Comparison of ENCODE assay signal across 8 mouse cellular contexts in genomic region chr12:98733776-98734175, GRCm38 (mm10). TPM values are rescaled to one million over a fixed set of nuclear protein-coding genes. Genes with fewer than 3 reads are reported as not detected.
DNase-seq lines count a peak whose midpoint lies in the region; ATAC-seq and TF ChIP-seq lines count a peak whose summit lies in the region.

No protein-coding gene starts in this region.

- no peaks in the 10 kb centered on the region for H3K36me3 ChIP-seq in lung, embryonic 16.5 days (ENCODE audit: control insufficient read depth, insufficient read depth, low read length)
- 0 out of 2 replicates have a peak, but pooled peaks cover 2% of the 10 kb centered on the region for H3K36me3 ChIP-seq in forebrain, embryonic 12.5 days (replicated peaks)
- no peaks in the 10 kb centered on the region for H3K36me3 ChIP-seq in small intestine, adult 2 months (ENCODE audit: control insufficient read depth, insufficient read depth, low read length)

- TF ChIP-seq POLR2A in small intestine, adult 2 months (IDR thresholded peaks at IDR 0.05; ENCODE audit: low read depth, low read length): no peak

- 13% methylated on average over 12 of the region's 12 CpGs for WGBS in lung, embryonic 16.5 days
- 16% methylated on average over 12 of the region's 12 CpGs for WGBS in forebrain, embryonic 12.5 days
- WGBS in small intestine, adult 2 months: 9% methylated on average over 12 of the region's 12 CpGs

- H3K9me3 ChIP-seq in lung, embryonic 16.5 days (ENCODE audit: control insufficient read depth, low read length): no peaks in the 10 kb centered on the region
- no peaks in the 10 kb centered on the region for H3K9me3 ChIP-seq in forebrain, embryonic 12.5 days

- H3K4me3 ChIP-seq in lung, embryonic 16.5 days (ENCODE audit: low read length): peak overlapping the region; percentile 74
- H3K4me3 ChIP-seq in forebrain, embryonic 12.5 days (replicated peaks): peak overlapping the region; percentile 59
- peak overlapping the region; percentile 51 for H3K4me3 ChIP-seq in small intestine, adult 2 months (ENCODE audit: low read depth, low read length)

- no peak overlapping the region for H3K27ac ChIP-seq in lung, embryonic 16.5 days (ENCODE audit: low read length)
- no peak overlapping the region for H3K27ac ChIP-seq in forebrain, embryonic 12.5 days
- no peak overlapping the region for H3K27ac ChIP-seq in small intestine, adult 2 months (ENCODE audit: insufficient read depth, low read depth, low read length)

- no peak for DNase-seq in lung, postnatal 14 days
- DNase-seq in liver: peak; percentile 31
- no peak for DNase-seq in embryo, embryonic 9.5 days (ENCODE audit: extremely low spot score)
- DNase-seq in thymus, adult 18-20 months: no peak
- DNase-seq in layer of hippocampus, adult 9-10 months (ENCODE audit: low spot score): no peak

- H3K27me3 ChIP-seq in lung, embryonic 16.5 days (ENCODE audit: control insufficient read depth, insufficient read depth, low read depth, low read length): no peaks in the 10 kb centered on the region
- peaks cover 6% of the 10 kb centered on the region for H3K27me3 ChIP-seq in forebrain, embryonic 12.5 days
- H3K27me3 ChIP-seq in small intestine, adult 2 months (ENCODE audit: control insufficient read depth, insufficient read depth, low read length): no peaks in the 10 kb centered on the region

- no peak for TF ChIP-seq CTCF in small intestine, adult 2 months (IDR thresholded peaks at IDR 0.05; ENCODE audit: extremely low read depth, insufficient read length, insufficient replicate concordance, low read depth, low read length)

- H3K4me2 ChIP-seq in lung, embryonic 16.5 days (ENCODE audit: low read depth, low read length): peak overlapping the region; percentile 64
- peak overlapping the region; percentile 80 for H3K4me2 ChIP-seq in forebrain, embryonic 12.5 days

- peak overlapping the region; percentile 78 for H3K9ac ChIP-seq in lung, embryonic 16.5 days (ENCODE audit: low read length)
- peak overlapping the region; percentile 59; the same call in 1 of the 2 replicates for H3K9ac ChIP-seq in forebrain, embryonic 12.5 days

- H3K4me1 ChIP-seq in lung, embryonic 16.5 days (replicated peaks; ENCODE audit: control insufficient read depth, insufficient read depth, low read length): peaks cover 17% of the 10 kb centered on the region
- peaks cover 28% of the 10 kb centered on the region for H3K4me1 ChIP-seq in forebrain, embryonic 12.5 days
- H3K4me1 ChIP-seq in small intestine, adult 2 months (ENCODE audit: control insufficient read depth, insufficient read depth, insufficient read length, low read length): peaks cover 11% of the 10 kb centered on the region

- no peak for ATAC-seq in lung, embryonic 16.5 days (ENCODE audit: low read depth)
- no peak for ATAC-seq in forebrain, embryonic 12.5 days (ENCODE audit: low FRiP score)

RNA-seq across cellular contexts. Expression of gene Ptpn21, which starts 3.4 kb away (rescaled TPM):
- 8.4 and 9.5 TPM in 2 replicates for polyA plus RNA-seq in lung, embryonic 16.5 days (2015; fragmentation: Nextera tagmentation; extraction: Ambion mirVana)
- 8.6 and 9.8 TPM in 2 replicates for polyA plus RNA-seq in forebrain, embryonic 12.5 days (2016; fragmentation: Nextera tagmentation; extraction: Ambion mirVana)
- 9.6 and 24.7 TPM in 2 replicates for polyA plus RNA-seq in small intestine, adult 2 months (2012; rRNA removed)

RNA-seq across cellular contexts. Expression of gene Zc3h14, which starts 13.0 kb away (rescaled TPM):
- 113 and 120 TPM in 2 replicates for polyA plus RNA-seq in lung, embryonic 16.5 days (2015; fragmentation: Nextera tagmentation; extraction: Ambion mirVana)
- 156 and 160 TPM in 2 replicates for polyA plus RNA-seq in forebrain, embryonic 12.5 days (2016; fragmentation: Nextera tagmentation; extraction: Ambion mirVana)
- 6.7 and 14.8 TPM in 2 replicates for polyA plus RNA-seq in small intestine, adult 2 months (2012; rRNA removed)
